Mouse (Mus musculus): ENCODE measurements around the gene Tmem69. TPM values are rescaled to one million over a fixed set of nuclear protein-coding genes. Genes with fewer than 3 reads are reported as not detected.

Tmem69 gene
- total and polyA plus RNA-seq, 2 experiments from 2014 or later, result 19.6 to 28.2 TPM

GRCm38 (mm10) chr4:116537737-116538136, 18.0 kb downstream of the Tmem69 start:
- Histone ChIP-seq H3K4me2 (ENCODE audit: low read depth, low read length) (no peak overlapping the region), H3K4me1 (ENCODE audit: control insufficient read depth, insufficient read depth) (no peaks in the 10 kb centered on the region), H3K27ac (ENCODE audit: low read depth) (no peak overlapping the region), H3K9ac (replicated peaks; ENCODE audit: low read depth, low read length) (no peak overlapping the region), H3K9me3 (replicated peaks; ENCODE audit: control insufficient read depth, low read length) (no peaks in the 10 kb centered on the region), H3K27me3 (ENCODE audit: control insufficient read depth, insufficient read depth, low read length) (no peaks in the 10 kb centered on the region), H3K4me3 (ENCODE audit: low read depth, low read length) (no peak overlapping the region), H3K36me3 (replicated peaks; ENCODE audit: control insufficient read depth, insufficient read depth, low read length) (peaks cover 14% of the 10 kb centered on the region; the same call in 1 of the 2 replicates)
- DNase-seq (ENCODE audit: low spot score) (no peak), ATAC-seq (ENCODE audit: insufficient read depth, low read depth) (no peak)
- 91% methylated on average over 3 of the region's 3 CpGs for WGBS
- TF ChIP-seq EP300 (IDR thresholded peaks at IDR 0.05; ENCODE audit: low read depth), result no peak
- no peak for TF ChIP-seq CTCF (IDR thresholded peaks at IDR 0.05; ENCODE audit: low read depth)

- H3K27me3 ChIP-seq (ENCODE audit: control insufficient read depth, insufficient read depth, low read length), result no peaks in the 10 kb centered on the region
- ATAC-seq (ENCODE audit: insufficient read depth, low read depth), result no peak
Measured at GRCm38 (mm10) chr4:116536351-116536750, 19.4 kb downstream of the Tmem69 start.

GRCm38 (mm10) chr4:116531109-116531508, 24.6 kb downstream of the Tmem69 start:
- WGBS, result 61% methylated on average over 2 of the region's 2 CpGs
- Histone ChIP-seq H3K27me3 (ENCODE audit: control insufficient read depth, insufficient read depth, low read length) (no peaks in the 10 kb centered on the region), H3K9ac (replicated peaks; ENCODE audit: low read depth, low read length) (no peak overlapping the region), H3K4me1 (ENCODE audit: control insufficient read depth, insufficient read depth) (no peaks in the 10 kb centered on the region), H3K4me3 (ENCODE audit: low read depth, low read length) (no peak overlapping the region), H3K27ac (ENCODE audit: low read depth) (no peak overlapping the region), H3K36me3 (replicated peaks; ENCODE audit: control insufficient read depth, insufficient read depth, low read length) (peaks cover 18% of the 10 kb centered on the region), H3K9me3 (replicated peaks; ENCODE audit: control insufficient read depth, low read length) (no peaks in the 10 kb centered on the region), H3K4me2 (ENCODE audit: low read depth, low read length) (no peak overlapping the region)
- no peak for ATAC-seq (ENCODE audit: insufficient read depth, low read depth)
- no peak for DNase-seq (ENCODE audit: low spot score)
- TF ChIP-seq EP300 (IDR thresholded peaks at IDR 0.05; ENCODE audit: low read depth) (no peak), CTCF (IDR thresholded peaks at IDR 0.05; ENCODE audit: low read depth) (no peak)

More at GRCm38 (mm10) chr4:116536351-116536750, 19.4 kb downstream of the Tmem69 start:
- no peaks in the 10 kb centered on the region for H3K9me3 ChIP-seq (replicated peaks; ENCODE audit: control insufficient read depth, low read length)
- H3K36me3 ChIP-seq (replicated peaks; ENCODE audit: control insufficient read depth, insufficient read depth, low read length), result peaks cover 17% of the 10 kb centered on the region; the same call in 1 of the 2 replicates
- no peak overlapping the region for H3K4me3 ChIP-seq (ENCODE audit: low read depth, low read length)
- H3K9ac ChIP-seq (replicated peaks; ENCODE audit: low read depth, low read length), result no peak overlapping the region
- H3K4me1 ChIP-seq (ENCODE audit: control insufficient read depth, insufficient read depth), result no peaks in the 10 kb centered on the region
- no peak for DNase-seq (ENCODE audit: low spot score)
- H3K27ac ChIP-seq (ENCODE audit: low read depth), result no peak overlapping the region
- no peak overlapping the region for H3K4me2 ChIP-seq (ENCODE audit: low read depth, low read length)
- TF ChIP-seq CTCF (IDR thresholded peaks at IDR 0.05; ENCODE audit: low read depth), result no peak
- no peak for TF ChIP-seq EP300 (IDR thresholded peaks at IDR 0.05; ENCODE audit: low read depth)

GRCm38 (mm10) chr4:116507425-116508218, 48.1 kb downstream of the Tmem69 start, which contains the start of gene Ipp:
Gene Ipp, plus strand, starts transcription at chr4:116507549.
- Histone ChIP-seq H3K9me3 (replicated peaks; ENCODE audit: control insufficient read depth, low read length) (no peaks in the 10 kb centered on the region), H3K4me1 (ENCODE audit: control insufficient read depth, insufficient read depth) (peaks cover 8% of the 10 kb centered on the region), H3K27me3 (ENCODE audit: control insufficient read depth, insufficient read depth, low read length) (no peaks in the 10 kb centered on the region), H3K27ac (ENCODE audit: low read depth) (peak within 1 kb of the TSS; percentile 94), H3K9ac (replicated peaks; ENCODE audit: low read depth, low read length) (peak within 1 kb of the TSS; percentile 71), H3K4me3 (ENCODE audit: low read depth, low read length) (peak within 1 kb of the TSS; percentile 67), H3K36me3 (replicated peaks; ENCODE audit: control insufficient read depth, insufficient read depth, low read length) (0 out of 2 replicates have a peak, but pooled peaks cover 3% of the 10 kb centered on the region), H3K4me2 (ENCODE audit: low read depth, low read length) (peak within 1 kb of the TSS; percentile 78)
- peak; percentile 95 for DNase-seq (ENCODE audit: low spot score)
- WGBS, result under 1% methylated on average over 55 of the region's 55 CpGs
- peak; percentile 99 for ATAC-seq (ENCODE audit: insufficient read depth, low read depth)
- no peak for TF ChIP-seq EP300 (IDR thresholded peaks at IDR 0.05; ENCODE audit: low read depth)
- TF ChIP-seq CTCF (IDR thresholded peaks at IDR 0.05; ENCODE audit: low read depth), result peak; percentile 36

GRCm38 (mm10) chr4:116506886-116507424, 48.8 kb downstream of the Tmem69 start:
- no peaks in the 10 kb centered on the region for H3K9me3 ChIP-seq (replicated peaks; ENCODE audit: control insufficient read depth, low read length)
- ATAC-seq (ENCODE audit: insufficient read depth, low read depth) (no peak), DNase-seq (ENCODE audit: low spot score) (no peak)
- no peak for TF ChIP-seq CTCF (IDR thresholded peaks at IDR 0.05; ENCODE audit: low read depth)
- no peak for TF ChIP-seq EP300 (IDR thresholded peaks at IDR 0.05; ENCODE audit: low read depth)
- no peaks in the 10 kb centered on the region for H3K27me3 ChIP-seq (ENCODE audit: control insufficient read depth, insufficient read depth, low read length)
- 0 out of 2 replicates have a peak, but pooled peaks cover 2% of the 10 kb centered on the region for H3K36me3 ChIP-seq (replicated peaks; ENCODE audit: control insufficient read depth, insufficient read depth, low read length)
- peak overlapping the region; percentile 71; the same call in 1 of the 2 replicates for H3K9ac ChIP-seq (replicated peaks; ENCODE audit: low read depth, low read length)
- WGBS, result 26% methylated on average over 11 of the region's 11 CpGs
- peak overlapping the region; percentile 67 for H3K4me3 ChIP-seq (ENCODE audit: low read depth, low read length)
- peak overlapping the region; percentile 78 for H3K4me2 ChIP-seq (ENCODE audit: low read depth, low read length)
- peaks cover 8% of the 10 kb centered on the region for H3K4me1 ChIP-seq (ENCODE audit: control insufficient read depth, insufficient read depth)
- peak overlapping the region; percentile 94 for H3K27ac ChIP-seq (ENCODE audit: low read depth)

Other genes starting within 250 kb of the Tmem69 start
- 49.8 and 52.5 TPM in 2 replicates for gene Mast2, start 91.8 kb downstream of the Tmem69 start, total RNA-seq (2014; rRNA removed; ENCODE audit: low replicate concordance)
- gene Mast2, start 91.8 kb downstream of the Tmem69 start, polyA plus RNA-seq (2015; fragmentation: Nextera tagmentation; extraction: Ambion mirVana), result 14.3 and 14.9 TPM in 2 replicates
- 6.1 and 6.2 TPM in 2 replicates for gene Ipp, start 48.4 kb downstream of the Tmem69 start, total RNA-seq (2014; rRNA removed; ENCODE audit: low replicate concordance)
- gene Ipp, start 48.4 kb downstream of the Tmem69 start, polyA plus RNA-seq (2015; fragmentation: Nextera tagmentation; extraction: Ambion mirVana), result 14.9 and 15.9 TPM in 2 replicates
- 56.9 and 95.7 TPM in 2 replicates for gene Gpbp1l1, start 1.7 kb upstream of the Tmem69 start, total RNA-seq (2014; rRNA removed; ENCODE audit: low replicate concordance)
- 30.1 and 32.5 TPM in 2 replicates for gene Gpbp1l1, start 1.7 kb upstream of the Tmem69 start, polyA plus RNA-seq (2015; fragmentation: Nextera tagmentation; extraction: Ambion mirVana)
- gene Ccdc17, start 40.7 kb upstream of the Tmem69 start, total RNA-seq (2014; rRNA removed; ENCODE audit: low replicate concordance), result 0.08 and 0.57 TPM in 2 replicates
- 3.1 and 5.1 TPM in 2 replicates for gene Ccdc17, start 40.7 kb upstream of the Tmem69 start, polyA plus RNA-seq (2015; fragmentation: Nextera tagmentation; extraction: Ambion mirVana)
- 28.1 and 29.9 TPM in 2 replicates for gene Nasp, start 72.0 kb upstream of the Tmem69 start, total RNA-seq (2014; rRNA removed; ENCODE audit: low replicate concordance)
- 32.1 and 32.2 TPM in 2 replicates for gene Nasp, start 72.0 kb upstream of the Tmem69 start, polyA plus RNA-seq (2015; fragmentation: Nextera tagmentation; extraction: Ambion mirVana)
- 465 and 479 TPM in 2 replicates for gene Akr1a1, start 95.7 kb upstream of the Tmem69 start, total RNA-seq (2014; rRNA removed; ENCODE audit: low replicate concordance)
- 533 and 534 TPM in 2 replicates for gene Akr1a1, start 95.7 kb upstream of the Tmem69 start, polyA plus RNA-seq (2015; fragmentation: Nextera tagmentation; extraction: Ambion mirVana)
- 317 and 334 TPM in 2 replicates for gene Prdx1, start 129.6 kb upstream of the Tmem69 start, total RNA-seq (2014; rRNA removed; ENCODE audit: low replicate concordance)
- gene Prdx1, start 129.6 kb upstream of the Tmem69 start, polyA plus RNA-seq (2015; fragmentation: Nextera tagmentation; extraction: Ambion mirVana), result 1,000 and 1,028 TPM in 2 replicates
- gene Mmachc, start 152.5 kb upstream of the Tmem69 start, total RNA-seq (2014; rRNA removed; ENCODE audit: low replicate concordance), result 41.1 and 51.3 TPM in 2 replicates
- gene Mmachc, start 152.5 kb upstream of the Tmem69 start, polyA plus RNA-seq (2015; fragmentation: Nextera tagmentation; extraction: Ambion mirVana), result 36.5 and 38.4 TPM in 2 replicates
- 6.3 and 6.8 TPM in 2 replicates for gene Ccdc163, start 152.6 kb upstream of the Tmem69 start, total RNA-seq (2014; rRNA removed; ENCODE audit: low replicate concordance)
- gene Ccdc163, start 152.6 kb upstream of the Tmem69 start, polyA plus RNA-seq (2015; fragmentation: Nextera tagmentation; extraction: Ambion mirVana), result 6.0 and 8.7 TPM in 2 replicates
- 1.3 and 4.0 TPM in 2 replicates for gene Tesk2, start 165.0 kb upstream of the Tmem69 start, total RNA-seq (2014; rRNA removed; ENCODE audit: low replicate concordance)
- gene Tesk2, start 165.0 kb upstream of the Tmem69 start, polyA plus RNA-seq (2015; fragmentation: Nextera tagmentation; extraction: Ambion mirVana), result 2.3 and 2.4 TPM in 2 replicates